Mouse (Mus musculus) frontal cortex, postnatal 14 days (tissue): ENCODE results near the gene Spaca4.
A peak's percentile ranks its signal among the peaks of the same experiment; 100 is the strongest.

ENCODE experiments used
- DNase-seq, 2 experiments: peaks; one replicate each; pipeline ENCODE4 v3.0.0; 2022; ENCODE audit warnings: low spot score in 2 of 2

The Spaca4 gene

GRCm38 (mm10) chr7:45699523-45700141, 26.0 kb downstream of the Spaca4 start, which contains the start of gene Car11:
Gene Car11 (plus strand): TSS chr7:45699843.
- peak; percentile 40 to 57 for DNase-seq

- DNase-seq: no peak
Observed at GRCm38 (mm10) chr7:45697894-45698293, 27.7 kb downstream of the Spaca4 start.

- no peak for DNase-seq
Observed at GRCm38 (mm10) chr7:45695098-45695497, 30.5 kb downstream of the Spaca4 start.

- DNase-seq: no peak
Observed at GRCm38 (mm10) chr7:45693921-45694591, 31.6 kb downstream of the Spaca4 start, which contains the start of gene Sec1. Gene Sec1 (minus strand): TSS chr7:45694402.

- no peak for DNase-seq
Observed at GRCm38 (mm10) chr7:45692364-45692763, 33.2 kb downstream of the Spaca4 start.

- no peak for DNase-seq
Observed at GRCm38 (mm10) chr7:45689800-45690199, 35.8 kb downstream of the Spaca4 start.

- DNase-seq: no peak
Observed at GRCm38 (mm10) chr7:45689099-45689498, 36.5 kb downstream of the Spaca4 start.

GRCm38 (mm10) chr7:45686841-45687240, 38.8 kb downstream of the Spaca4 start:
- no peak for DNase-seq

GRCm38 (mm10) chr7:45685811-45686210, 39.8 kb downstream of the Spaca4 start:
- DNase-seq: no peak

GRCm38 (mm10) chr7:45683396-45684050, 42.1 kb downstream of the Spaca4 start, which contains the start of gene Ntn5:
Gene Ntn5 (plus strand): TSS chr7:45684022.
- no peak for DNase-seq

GRCm38 (mm10) chr7:45682144-45683126, 43.2 kb downstream of the Spaca4 start:
- DNase-seq: peak; percentile 68 to 76

GRCm38 (mm10) chr7:45681046-45681736, 44.4 kb downstream of the Spaca4 start:
- DNase-seq: no peak

GRCm38 (mm10) chr7:45679966-45680621, 45.5 kb downstream of the Spaca4 start:
- DNase-seq: no peak

GRCm38 (mm10) chr7:45678513-45678912, 47.1 kb downstream of the Spaca4 start:
- no peak for DNase-seq

GRCm38 (mm10) chr7:45677627-45678295, 47.9 kb downstream of the Spaca4 start:
- no peak for DNase-seq
